Mouse (Mus musculus): Measurements from ENCODE around the gene Cacna2d4. TPM values are rescaled to one million over a fixed set of nuclear protein-coding genes. Genes with fewer than 3 reads are reported as not detected.

The Cacna2d4 gene
- total RNA-seq, 2 experiments from 2014 or later, result not detected

GRCm38 (mm10) chr6:119220297-119220696 is 16.0 kb upstream of the Cacna2d4 start:
- DNase-seq, result peak; percentile 68

GRCm38 (mm10) chr6:119224451-119225195 is 11.7 kb upstream of the Cacna2d4 start:
- no peak for DNase-seq

- DNase-seq, result no peak
Observed at GRCm38 (mm10) chr6:119225226-119225625, 11.1 kb upstream of the Cacna2d4 start.

- no peak for DNase-seq
Observed at GRCm38 (mm10) chr6:119225731-119226130, 10.6 kb upstream of the Cacna2d4 start.

GRCm38 (mm10) chr6:119227001-119227400 is 9.3 kb upstream of the Cacna2d4 start:
- DNase-seq, result no peak

GRCm38 (mm10) chr6:119228861-119229603 is 7.3 kb upstream of the Cacna2d4 start:
- no peak for DNase-seq

- DNase-seq, result peak; percentile 61
Observed at GRCm38 (mm10) chr6:119233066-119233465, 3.3 kb upstream of the Cacna2d4 start.

- DNase-seq, result no peak
Observed at GRCm38 (mm10) chr6:119235441-119235840, 885 bp upstream of the Cacna2d4 start.

- DNase-seq, result peak; percentile 76
Observed at GRCm38 (mm10) chr6:119237427-119237989, 1.2 kb downstream of the Cacna2d4 start.

- DNase-seq, result no peak
Observed at GRCm38 (mm10) chr6:119239341-119240005, 3.1 kb downstream of the Cacna2d4 start.

GRCm38 (mm10) chr6:119240256-119240655 is 3.9 kb downstream of the Cacna2d4 start:
- no peak for DNase-seq

- no peak for DNase-seq
Observed at GRCm38 (mm10) chr6:119240871-119241705, 4.8 kb downstream of the Cacna2d4 start.

- DNase-seq, result no peak
Observed at GRCm38 (mm10) chr6:119246082-119246481, 9.8 kb downstream of the Cacna2d4 start.

GRCm38 (mm10) chr6:119248578-119248977 is 12.3 kb downstream of the Cacna2d4 start:
- no peak for DNase-seq

GRCm38 (mm10) chr6:119249726-119250125 is 13.4 kb downstream of the Cacna2d4 start:
- no peak for DNase-seq

GRCm38 (mm10) chr6:119251704-119252103 is 15.4 kb downstream of the Cacna2d4 start:
- no peak for DNase-seq

GRCm38 (mm10) chr6:119276713-119277112 is 40.4 kb downstream of the Cacna2d4 start:
- no peak for DNase-seq

- DNase-seq, result no peak
Observed at GRCm38 (mm10) chr6:119280761-119281160, 44.4 kb downstream of the Cacna2d4 start.

GRCm38 (mm10) chr6:119301310-119301709 is 65.0 kb downstream of the Cacna2d4 start:
- DNase-seq, result no peak

- no peak for DNase-seq
Observed at GRCm38 (mm10) chr6:119303331-119303730, 67.0 kb downstream of the Cacna2d4 start.

GRCm38 (mm10) chr6:119307867-119308413 is 71.6 kb downstream of the Cacna2d4 start:
- no peak for DNase-seq

GRCm38 (mm10) chr6:119310176-119310575 is 73.8 kb downstream of the Cacna2d4 start:
- no peak for DNase-seq

Measured in heart, postnatal 4 days (tissue).